Mouse (Mus musculus) CH12.LX (cell line): ENCODE results near the gene Ganab. TPM values are rescaled to one million over a fixed set of nuclear protein-coding genes. Genes with fewer than 3 reads are reported as not detected.
A peak's percentile ranks its signal among the peaks of the same experiment; 100 is the strongest.

Experiments used
- DNase-seq: peaks from one replicate; pipeline ENCODE4 v3.0.0-alpha.2; 2013; ENCODE audit errors: extremely low read depth
- H3K27ac ChIP-seq: 2 replicates; pipeline ENCODE4 v1.5.1; 2012; ENCODE audit warnings: low read depth, mild to moderate bottlenecking, control low read depth, moderate library complexity; ENCODE audit not compliant: insufficient read depth
- H3K27me3 ChIP-seq: replicated peaks from 2 replicates; pipeline ENCODE3; 2012; ENCODE audit warnings: inconsistent platforms
- H3K36me3 ChIP-seq, 2 experiments: replicated peaks in 1 of 2; 2 replicates each; pipeline versions ENCODE3 to v1.6.1; 2012; ENCODE audit warnings: inconsistent platforms in 1 of 2, low read length in 1 of 2, mild to moderate bottlenecking in 1 of 2, mixed read lengths in 1 of 2, moderate library complexity in 1 of 2; ENCODE audit not compliant: control insufficient read depth in 1 of 2, insufficient read depth in 1 of 2
- H3K4me1 ChIP-seq, 2 experiments: 2 replicates each; pipeline ENCODE4 v1.6.1; 2012; ENCODE audit warnings: inconsistent platforms in 1 of 2, moderate library complexity in 1 of 2; ENCODE audit not compliant: insufficient read depth in 2 of 2, control insufficient read depth in 1 of 2
- H3K4me2 ChIP-seq: 2 replicates; pipeline ENCODE4 v1.6.1; 2012; ENCODE audit warnings: low read depth, mild to moderate bottlenecking, control low read depth; ENCODE audit not compliant: poor library complexity, insufficient read depth, severe bottlenecking
- H3K4me3 ChIP-seq, 3 experiments: fragments of 150-350 bp in 1 of 3; sonication (generic) in 1 of 3; replicated peaks in 1 of 3; 2 replicates each; pipeline versions ENCODE3 to v1.5.1; 2011 to 2012; ENCODE audit warnings: low read depth in 2 of 3, low read length in 2 of 3, mild to moderate bottlenecking in 2 of 3, moderate library complexity in 2 of 3, control low read depth in 1 of 3, improper control_type of control experiment in 1 of 3, inconsistent platforms in 1 of 3, mixed read lengths in 1 of 3; ENCODE audit not compliant: poor library complexity in 1 of 3
- H3K79me2 ChIP-seq: replicated peaks from 2 replicates; pipeline ENCODE4 v1.6.1; 2012; ENCODE audit warnings: mild to moderate bottlenecking, moderate library complexity; ENCODE audit not compliant: control insufficient read depth, poor library complexity, insufficient read depth, severe bottlenecking; ENCODE audit errors: extremely low read depth
- H3K9ac ChIP-seq: 2 replicates; pipeline ENCODE4 v1.6.1; 2012; ENCODE audit warnings: low read depth, mild to moderate bottlenecking, control low read depth, moderate library complexity; ENCODE audit not compliant: insufficient read depth
- H3K9me3 ChIP-seq: replicated peaks from 2 replicates; pipeline ENCODE3; 2012; ENCODE audit warnings: low read length, inconsistent platforms, mixed read lengths
- BHLHE40 ChIP-seq: IDR thresholded peaks from 2 replicates; pipeline ENCODE4 v1.6.1; 2011; ENCODE audit warnings: mild to moderate bottlenecking, low read depth, low read length, improper control_type of control experiment
- CHD1 ChIP-seq: IDR thresholded peaks from 2 replicates; pipeline ENCODE4 v1.6.1; 2012; ENCODE audit warnings: low read depth, low read length, improper control_type of control experiment, inconsistent platforms
- CHD2 ChIP-seq: IDR thresholded peaks from 2 replicates; pipeline ENCODE4 v1.6.1; 2011; ENCODE audit warnings: low read length, improper control_type of control experiment
- CTCF ChIP-seq, 2 experiments: IDR thresholded peaks in 1 of 2; conservative IDR thresholded peaks in 1 of 2; 2 replicates each; pipeline ENCODE4 v1.5.1; 2011 to 2012; ENCODE audit warnings: low read depth in 2 of 2, low read length in 2 of 2, improper control_type of control experiment in 1 of 2, inconsistent platforms in 1 of 2, mild to moderate bottlenecking in 1 of 2, moderate library complexity in 1 of 2
- E2F4 ChIP-seq: IDR thresholded peaks from 2 replicates; pipeline ENCODE4 v1.6.1; 2011; ENCODE audit warnings: low read depth, low read length, improper control_type of control experiment; ENCODE audit not compliant: insufficient replicate concordance
- ELF1 ChIP-seq: IDR thresholded peaks from 2 replicates; pipeline ENCODE4 v1.6.1; 2014; ENCODE audit warnings: low read depth, mild to moderate bottlenecking, inconsistent platforms, low read length, improper control_type of control experiment
- EP300 ChIP-seq: IDR thresholded peaks from 2 replicates; pipeline ENCODE4 v1.6.1; 2011; ENCODE audit warnings: low read length, improper control_type of control experiment
- ETS1 ChIP-seq: conservative IDR thresholded peaks from 2 replicates; pipeline ENCODE4 v1.6.1; 2012; ENCODE audit warnings: low read depth, mild to moderate bottlenecking, inconsistent platforms, low read length, improper control_type of control experiment, moderate library complexity
- GABPA ChIP-seq: IDR thresholded peaks from 2 replicates; pipeline ENCODE4 v1.6.1; 2012; ENCODE audit warnings: low read depth, low read length, improper control_type of control experiment, inconsistent platforms; ENCODE audit not compliant: insufficient replicate concordance
- HCFC1 ChIP-seq: IDR thresholded peaks from 2 replicates; pipeline ENCODE4 v1.6.1; 2012; ENCODE audit warnings: low read depth, mild to moderate bottlenecking, inconsistent platforms, low read length, improper control_type of control experiment
- IRF4 ChIP-seq: IDR thresholded peaks from 2 replicates; pipeline ENCODE4 v1.6.1; 2014; ENCODE audit warnings: low read depth, mild to moderate bottlenecking, inconsistent platforms, low read length, improper control_type of control experiment
- JUN ChIP-seq: IDR thresholded peaks from 2 replicates; pipeline ENCODE4 v1.6.1; 2011; ENCODE audit warnings: low read depth, mild to moderate bottlenecking, low read length, improper control_type of control experiment, moderate library complexity; ENCODE audit not compliant: insufficient read depth
- JUND ChIP-seq: conservative IDR thresholded peaks from 2 replicates; pipeline ENCODE4 v1.6.1; 2011; ENCODE audit warnings: low read depth, low read length, improper control_type of control experiment
- KAT2A ChIP-seq: IDR thresholded peaks from 2 replicates; pipeline ENCODE4 v1.6.1; 2012; ENCODE audit warnings: low read length, improper control_type of control experiment, inconsistent platforms; ENCODE audit not compliant: insufficient replicate concordance
- MAFK ChIP-seq: IDR thresholded peaks from 2 replicates; pipeline ENCODE4 v1.6.1; 2011; ENCODE audit warnings: low read length, improper control_type of control experiment; ENCODE audit not compliant: insufficient replicate concordance
- MAX ChIP-seq: IDR thresholded peaks from 2 replicates; pipeline ENCODE4 v1.6.1; 2011; ENCODE audit warnings: low read length, improper control_type of control experiment
- MAZ ChIP-seq: IDR thresholded peaks from 2 replicates; pipeline ENCODE4 v1.6.1; 2012; ENCODE audit warnings: low read depth, mild to moderate bottlenecking, inconsistent platforms, low read length, improper control_type of control experiment, moderate library complexity
- MEF2A ChIP-seq: IDR thresholded peaks from 2 replicates; pipeline ENCODE4 v1.6.1; 2014; ENCODE audit warnings: low read depth, mild to moderate bottlenecking, inconsistent platforms, low read length, improper control_type of control experiment, borderline replicate concordance
- MXI1 ChIP-seq: IDR thresholded peaks from 2 replicates; pipeline ENCODE4 v1.6.1; 2011; ENCODE audit warnings: mild to moderate bottlenecking, low read depth, low read length, improper control_type of control experiment
- MYC ChIP-seq: IDR thresholded peaks from 2 replicates; pipeline ENCODE4 v1.6.1; 2011; ENCODE audit warnings: low read depth, mild to moderate bottlenecking, improper control_type of control experiment, low read length
- NELFE ChIP-seq: IDR thresholded peaks from 2 replicates; pipeline ENCODE4 v1.6.1; 2011; ENCODE audit warnings: low read depth, low read length, improper control_type of control experiment
- NRF1 ChIP-seq: IDR thresholded peaks from 2 replicates; pipeline ENCODE4 v1.6.1; 2014; ENCODE audit warnings: low read depth, mild to moderate bottlenecking, inconsistent platforms, low read length, improper control_type of control experiment, moderate library complexity
- PAX5 ChIP-seq: IDR thresholded peaks from 2 replicates; pipeline ENCODE4 v1.6.1; 2012; ENCODE audit warnings: low read length, inconsistent platforms, mixed read lengths
- POLR2A ChIP-seq: IDR thresholded peaks from 2 replicates; pipeline ENCODE4 v1.6.1; 2011; ENCODE audit warnings: low read depth, mild to moderate bottlenecking, improper control_type of control experiment, low read length
- POLR2AphosphoS2 ChIP-seq: IDR thresholded peaks from 2 replicates; pipeline ENCODE4 v1.6.1; 2011; ENCODE audit warnings: low read depth, low read length, improper control_type of control experiment
- RAD21 ChIP-seq: IDR thresholded peaks from 2 replicates; pipeline ENCODE4 v1.6.1; 2011; ENCODE audit warnings: low read depth, mild to moderate bottlenecking, low read length, improper control_type of control experiment, moderate library complexity
- RCOR1 ChIP-seq: conservative IDR thresholded peaks from 2 replicates; pipeline ENCODE4 v1.6.1; 2012; ENCODE audit warnings: low read depth, mild to moderate bottlenecking, inconsistent platforms, low read length, improper control_type of control experiment
- SIN3A ChIP-seq: IDR thresholded peaks from 2 replicates; pipeline ENCODE4 v1.6.1; 2012; ENCODE audit warnings: low read length, improper control_type of control experiment, inconsistent platforms
- SMC3 ChIP-seq: IDR thresholded peaks from 2 replicates; pipeline ENCODE4 v1.6.1; 2011; ENCODE audit warnings: low read depth, low read length, improper control_type of control experiment
- TBP ChIP-seq: conservative IDR thresholded peaks from 2 replicates; pipeline ENCODE4 v1.6.1; 2011; ENCODE audit warnings: low read depth, low read length, improper control_type of control experiment
- TCF12 ChIP-seq: IDR thresholded peaks from 2 replicates; pipeline ENCODE4 v1.6.1; 2014; ENCODE audit warnings: low read depth, mild to moderate bottlenecking, inconsistent platforms, low read length, improper control_type of control experiment
- UBTF ChIP-seq: IDR thresholded peaks from 2 replicates; pipeline ENCODE4 v1.6.1; 2012; ENCODE audit warnings: low read depth, mild to moderate bottlenecking, inconsistent platforms, low read length, improper control_type of control experiment, moderate library complexity
- USF1 ChIP-seq: IDR thresholded peaks from 2 replicates; pipeline ENCODE4 v1.6.1; 2014; ENCODE audit warnings: low read depth, mild to moderate bottlenecking, inconsistent platforms, low read length, improper control_type of control experiment
- USF2 ChIP-seq: conservative IDR thresholded peaks from 2 replicates; pipeline ENCODE4 v1.6.1; 2011; ENCODE audit warnings: low read depth, low read length, improper control_type of control experiment
- ZC3H11A ChIP-seq: IDR thresholded peaks from 2 replicates; pipeline ENCODE4 v1.6.1; 2012; ENCODE audit warnings: low read depth, mild to moderate bottlenecking, inconsistent platforms, low read length, improper control_type of control experiment
- ZKSCAN1 ChIP-seq: IDR thresholded peaks from 2 replicates; pipeline ENCODE4 v1.6.1; 2012; ENCODE audit warnings: low read depth, inconsistent platforms, low read length, improper control_type of control experiment, borderline replicate concordance
- ZMIZ1 ChIP-seq: IDR thresholded peaks from 2 replicates; pipeline ENCODE4 v1.6.1; 2012; ENCODE audit warnings: low read depth, mild to moderate bottlenecking, inconsistent platforms, low read length, improper control_type of control experiment
- ZNF384 ChIP-seq: IDR thresholded peaks from 2 replicates; pipeline ENCODE4 v1.6.1; 2012; ENCODE audit warnings: low read depth, low read length, improper control_type of control experiment, inconsistent platforms
- dilution Hi-C: fragments of 300-500 bp; cut with MboI; formaldehyde crosslinking; loops from 2 replicates; pipeline ENCODE4 v1.14.3; 2020; ENCODE audit warnings: low sequenced_read_pairs; ENCODE audit not compliant: extremely low pct_unique_long_range_greater_than_20kb, extremely low pct_ligation_motif_present
- in situ Hi-C: fragments of 300-500 bp; cut with MboI; formaldehyde crosslinking; loops from 3 replicates; pipeline ENCODE4 v1.14.3; 2019; ENCODE audit warnings: low sequenced_read_pairs, low pct_ligation_motif_present, low pct_unique_long_range_greater_than_20kb, mixed read lengths
- polyA plus RNA-seq: library from polyadenylated mRNA; unstranded; fragments of >175 nt; gene quantifications from 2 replicates; pipeline ENCODE4 v1.2.1, GENCODE M21; 2012; ENCODE audit warnings: low read depth; ENCODE audit not compliant: insufficient read length
- total RNA-seq, 2 experiments: library from RNA; depleted of rRNA; stranded (reverse); fragments of 300-350 nt in 1 of 2; fragments of >200 nt in 1 of 2; gene quantifications; 2 replicates each; pipeline ENCODE4 v1.2.3; 2012 to 2014

Ganab gene
- total and polyA plus RNA-seq, 3 experiments, result 97.0 to 169 (median 143) TPM

- peak within 1 kb of the TSS; percentile 95 for H3K9ac ChIP-seq
- DNase-seq, result peak; percentile 98
- H3K36me3 ChIP-seq, result peaks cover 21 to 36% of the 10 kb centered on the region in 2 experiments
- H3K4me3 ChIP-seq, result peak within 1 kb of the TSS; percentile 84 to 97 (median 87)
- TF ChIP-seq MXI1, result peak; percentile 83; the same call in 1 of the 2 replicates
- TF ChIP-seq MEF2A, result peak; percentile 36; the same call in 1 of the 2 replicates
- 0 out of 2 replicates have a peak, but pooled peaks have one; percentile 22 for TF ChIP-seq ZMIZ1
- no peak for TF ChIP-seq CTCF (conservative IDR thresholded peaks at IDR 0.05 in 1 of 2, IDR thresholded peaks at IDR 0.05 in 1 of 2; ENCODE audit: low read depth in 2 of 2, low read length in 2 of 2)
- no peak for TF ChIP-seq E2F4
- TF ChIP-seq POLR2AphosphoS2, result no peak
- TF ChIP-seq TBP, result peak; percentile 58; the same call in 1 of the 2 replicates
- TF ChIP-seq EP300, result no peak
- TF ChIP-seq MAFK, result no peak
- TF ChIP-seq CHD1, result no peak
- peak; percentile 48; the same call in 1 of the 2 replicates for TF ChIP-seq MYC
- peak; percentile 98 for TF ChIP-seq MAX
- peak; percentile 72; the same call in 1 of the 2 replicates for TF ChIP-seq IRF4
- peak; percentile 98 for TF ChIP-seq USF2
- TF ChIP-seq RAD21, result no peak
- no peak for TF ChIP-seq ETS1
- TF ChIP-seq UBTF, result no peak
- TF ChIP-seq ZKSCAN1, result no peak
- peak; percentile 97 for TF ChIP-seq HCFC1
- TF ChIP-seq ELF1, result peak; percentile 99
- no peak for TF ChIP-seq JUN
- no peak for TF ChIP-seq JUND
- TF ChIP-seq BHLHE40, result peak; percentile 88
- TF ChIP-seq POLR2A, result peak; percentile 70
- TF ChIP-seq RCOR1, result no peak
- TF ChIP-seq GABPA, result no peak; the same call in 1 of the 2 replicates
- peak; percentile 69; the same call in 1 of the 2 replicates for TF ChIP-seq NELFE
- TF ChIP-seq KAT2A, result peak; percentile 92; the same call in 1 of the 2 replicates
- TF ChIP-seq TCF12, result peak; percentile 66; the same call in 1 of the 2 replicates
- TF ChIP-seq ZC3H11A, result no peak
- TF ChIP-seq SMC3, result no peak
- peak; percentile 96 for TF ChIP-seq MAZ
- no peak for TF ChIP-seq ZNF384
- peak; percentile 99 for TF ChIP-seq SIN3A
- TF ChIP-seq PAX5, result no peak
- peak; percentile 100 for TF ChIP-seq USF1
- TF ChIP-seq NRF1, result no peak
- no peak for TF ChIP-seq CHD2
- H3K4me2 ChIP-seq, result peak within 1 kb of the TSS; percentile 92
- H3K27me3 ChIP-seq, result no peaks in the 10 kb centered on the region
- H3K9me3 ChIP-seq, result no peaks in the 10 kb centered on the region
- H3K79me2 ChIP-seq, result peaks cover 19% of the 10 kb centered on the region
- dilution Hi-C loops, result no loop called here
- H3K27ac ChIP-seq, result peak within 1 kb of the TSS; percentile 52
- H3K4me1 ChIP-seq, result peaks cover 2 to 16% of the 10 kb centered on the region in 2 experiments; a peak in 2 of 4 replicates
- in situ Hi-C loops, result no loop called here
Measured at GRCm38 (mm10) chr19:8871267-8872186, 26.3 kb upstream of the Ganab start, which contains the start of gene Ubxn1. Gene Ubxn1 (plus strand): TSS chr19:8871496.
